Mouse (Mus musculus) liver, embryonic 14.5 days (tissue): ENCODE data around the gene Cntnap2. TPM values are rescaled to one million over a fixed set of nuclear protein-coding genes. Genes with fewer than 3 reads are reported as not detected.

Source experiments
- ATAC-seq: fragments of 200-750 bp; cut with Nextera tagmentation; 2 replicates; pipeline ENCODE4 v1.8.0; 2017; ENCODE audit warnings: moderate number of reproducible peaks, mild to moderate bottlenecking, moderate library complexity; ENCODE audit not compliant: insufficient read depth
- DNase-seq, 3 experiments: peaks; one replicate each; pipeline ENCODE4 v3.0.0-alpha.2; 2012 to 2013; ENCODE audit warnings: low read depth in 3 of 3, low spot score in 3 of 3
- H3K27ac ChIP-seq: fragments of 300-500 bp; sonication (generic); 2 replicates; pipeline ENCODE4 v1.5.1; 2014; ENCODE audit warnings: moderate library complexity, mild to moderate bottlenecking, control low read depth, inconsistent platforms
- H3K27me3 ChIP-seq: fragments of 300-500 bp; sonication (generic); 2 replicates; pipeline ENCODE4 v1.6.1; 2014; ENCODE audit warnings: mild to moderate bottlenecking, low read length, moderate library complexity; ENCODE audit not compliant: control insufficient read depth, insufficient read depth
- H3K36me3 ChIP-seq: fragments of 300-500 bp; sonication (generic); replicated peaks from 2 replicates; pipeline ENCODE4 v1.6.1; 2014; ENCODE audit warnings: low read depth; ENCODE audit not compliant: control insufficient read depth, insufficient read depth
- H3K4me1 ChIP-seq, 2 experiments: fragments of 200-500 bp in 1 of 2; fragments of 300-500 bp in 1 of 2; sonication (generic) in 1 of 2; replicated peaks; 2 replicates each; pipeline ENCODE4 v1.6.1; 2012 to 2014; ENCODE audit warnings: antibody characterized with exemption in 1 of 2, inconsistent platforms in 1 of 2, low read length in 1 of 2; ENCODE audit not compliant: control insufficient read depth in 2 of 2, insufficient read depth in 2 of 2
- H3K4me2 ChIP-seq: fragments of 300-500 bp; sonication (generic); 2 replicates; pipeline ENCODE4 v1.6.1; 2014; ENCODE audit warnings: low read depth, mild to moderate bottlenecking, control low read depth, moderate library complexity
- H3K4me3 ChIP-seq, 2 experiments: fragments of 200-500 bp in 1 of 2; fragments of 300-500 bp in 1 of 2; sonication (generic) in 1 of 2; 2 replicates each; pipeline ENCODE4 v1.5.1; 2012 to 2014; ENCODE audit warnings: low read depth in 2 of 2, low read length in 2 of 2, mild to moderate bottlenecking in 2 of 2, control low read depth in 1 of 2, inconsistent platforms in 1 of 2, moderate library complexity in 1 of 2; ENCODE audit not compliant: insufficient read depth in 1 of 2
- H3K9ac ChIP-seq: fragments of 300-500 bp; sonication (generic); replicated peaks from 2 replicates; pipeline ENCODE4 v1.6.1; 2014; ENCODE audit warnings: mild to moderate bottlenecking, control low read depth, moderate library complexity
- H3K9me3 ChIP-seq: fragments of 300-500 bp; sonication (generic); 2 replicates; pipeline ENCODE4 v1.6.1; 2016; ENCODE audit warnings: low read length, mixed read lengths; ENCODE audit not compliant: control insufficient read depth
- CTCF ChIP-seq: IDR thresholded peaks from 2 replicates; pipeline ENCODE4 v1.5.1; 2016; ENCODE audit warnings: antibody characterized with exemption, low read depth, control low read depth
- EP300 ChIP-seq: IDR thresholded peaks from 2 replicates; pipeline ENCODE4 v1.6.1; 2016; ENCODE audit warnings: antibody characterized with exemption, low read depth
- WGBS: fragments of 180-500 bp; shearing (Covaris S2); extraction: QIAGEN DNeasy Blood & Tissue Kit; methylation state at CpG from one replicate; pipeline ENCODE4 v1.1.7; 2014; ENCODE audit not compliant: insufficient replicate concordance; 5-methylcytosine and 5-hydroxymethylcytosine counted together
- polyA plus RNA-seq, 2 experiments: library from polyadenylated mRNA; depleted of rRNA in 1 of 2; stranded (reverse) in 1 of 2; unstranded in 1 of 2; fragments of >200 nt; fragmentation: Nextera tagmentation in 1 of 2; extraction: Ambion mirVana in 1 of 2; gene quantifications; 2 replicates each; pipeline versions ENCODE4 v1.2.1 to v1.2.3; 2012 to 2014

Gene Cntnap2
- polyA plus RNA-seq, 2 experiments, result 0.38 to 0.39 TPM

DNA sequence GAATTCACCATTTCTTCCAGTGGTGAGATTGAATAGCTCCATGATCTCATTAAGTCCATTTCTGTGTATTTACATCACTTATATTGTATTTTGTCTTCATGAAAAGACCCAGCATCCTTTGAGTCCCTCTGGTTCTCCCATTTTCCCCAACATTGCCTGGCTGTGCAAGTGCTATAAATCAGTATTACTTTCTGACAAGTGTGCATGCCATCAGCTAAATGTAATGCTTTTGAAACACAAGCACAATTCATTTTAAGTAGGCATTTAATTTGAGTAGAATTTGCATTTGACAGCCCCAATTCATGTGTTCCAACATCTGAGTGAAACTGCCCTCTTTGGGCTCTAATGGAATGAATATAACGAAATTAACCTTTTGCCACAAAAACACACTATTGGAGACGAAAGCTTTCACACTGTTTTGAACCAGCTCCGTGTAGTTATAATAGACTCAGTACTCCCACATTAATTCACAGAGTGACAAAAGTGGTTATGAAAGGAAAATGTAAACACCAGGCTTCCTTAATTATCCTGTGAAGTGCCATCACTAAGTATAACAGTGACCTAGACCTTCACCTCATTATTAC is 812.3 kb downstream of the Cntnap2 start:
- no peaks in the 10 kb centered on the region for H3K9me3 ChIP-seq
- no peak overlapping the region for H3K27ac ChIP-seq
- no peak overlapping the region for H3K4me2 ChIP-seq
- no peaks in the 10 kb centered on the region for H3K27me3 ChIP-seq
- DNase-seq, result no peak
- H3K36me3 ChIP-seq, result no peaks in the 10 kb centered on the region
- no peak overlapping the region for H3K9ac ChIP-seq
- H3K4me1 ChIP-seq, result no peaks in the 10 kb centered on the region
- TF ChIP-seq EP300 (no peak), CTCF (no peak)
- no peak overlapping the region for H3K4me3 ChIP-seq
- 47% methylated on average over 3 of the region's 3 CpGs for WGBS
- no peak for ATAC-seq

- WGBS, result 68% methylated on average over 1 of the region's 1 CpGs
- no peaks in the 10 kb centered on the region for H3K9me3 ChIP-seq
- no peak overlapping the region for H3K4me3 ChIP-seq
- no peak for DNase-seq
- ATAC-seq, result no peak
- no peak overlapping the region for H3K4me2 ChIP-seq
- H3K27me3 ChIP-seq, result no peaks in the 10 kb centered on the region
- TF ChIP-seq EP300 (no peak), CTCF (no peak)
- no peak overlapping the region for H3K9ac ChIP-seq
- no peaks in the 10 kb centered on the region for H3K36me3 ChIP-seq
- no peak overlapping the region for H3K27ac ChIP-seq
- no peaks in the 10 kb centered on the region for H3K4me1 ChIP-seq
Observed at GRCm38 (mm10) chr6:45885486-45885885, 826.3 kb downstream of the Cntnap2 start.

- Histone ChIP-seq H3K27ac (no peak overlapping the region), H3K9me3 (no peaks in the 10 kb centered on the region), H3K4me1 (no peaks in the 10 kb centered on the region), H3K27me3 (no peaks in the 10 kb centered on the region), H3K4me2 (no peak overlapping the region), H3K9ac (no peak overlapping the region), H3K4me3 (no peak overlapping the region), H3K36me3 (no peaks in the 10 kb centered on the region)
- DNase-seq (no peak), ATAC-seq (no peak)
- WGBS, result 36% methylated on average over 3 of the region's 3 CpGs
- no peak for TF ChIP-seq CTCF
Observed at GRCm38 (mm10) chr6:45887901-45888300, 828.7 kb downstream of the Cntnap2 start.

- Histone ChIP-seq H3K9ac (no peak overlapping the region), H3K27ac (no peak overlapping the region), H3K9me3 (no peaks in the 10 kb centered on the region), H3K27me3 (no peaks in the 10 kb centered on the region), H3K4me2 (no peak overlapping the region), H3K4me3 (no peak overlapping the region), H3K36me3 (no peaks in the 10 kb centered on the region), H3K4me1 (no peaks in the 10 kb centered on the region)
- no peak for DNase-seq
- WGBS, result 59% methylated on average over 3 of the region's 3 CpGs
- TF ChIP-seq EP300 (no peak), CTCF (no peak)
- ATAC-seq, result no peak
Observed at GRCm38 (mm10) chr6:45938263-45938662, 879.1 kb downstream of the Cntnap2 start.

DNA sequence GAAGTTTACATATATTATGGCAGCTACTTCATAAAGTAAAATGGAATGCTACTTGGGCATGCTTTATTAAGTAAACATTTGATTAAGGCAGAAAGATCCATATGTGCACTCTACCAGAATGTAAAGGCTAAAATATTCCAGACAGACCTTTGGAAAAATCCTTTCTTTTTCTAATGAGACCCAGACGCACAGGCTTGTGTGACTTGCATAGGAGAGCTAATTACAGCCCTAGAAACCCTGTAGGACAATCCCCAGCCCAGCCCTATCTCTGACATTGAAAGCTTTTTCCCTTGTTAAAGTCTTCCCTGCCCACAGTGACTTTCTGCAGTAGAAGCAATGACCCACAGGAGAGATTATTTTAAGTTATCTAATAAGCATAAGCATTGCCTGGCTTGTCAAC is 879.6 kb downstream of the Cntnap2 start:
- H3K36me3 ChIP-seq, result no peaks in the 10 kb centered on the region
- TF ChIP-seq CTCF, result no peak
- no peak for TF ChIP-seq EP300
- ATAC-seq (no peak), DNase-seq (no peak)
- no peak overlapping the region for H3K4me3 ChIP-seq
- H3K4me1 ChIP-seq, result no peaks in the 10 kb centered on the region
- H3K4me2 ChIP-seq, result no peak overlapping the region
- no peak overlapping the region for H3K27ac ChIP-seq
- no peaks in the 10 kb centered on the region for H3K27me3 ChIP-seq
- H3K9ac ChIP-seq, result no peak overlapping the region
- WGBS, result 57% methylated on average over 1 of the region's 1 CpGs
- H3K9me3 ChIP-seq, result no peaks in the 10 kb centered on the region
